Mouse (Mus musculus): ENCODE results near the gene Galnt10.

Galnt10 gene

DNA sequence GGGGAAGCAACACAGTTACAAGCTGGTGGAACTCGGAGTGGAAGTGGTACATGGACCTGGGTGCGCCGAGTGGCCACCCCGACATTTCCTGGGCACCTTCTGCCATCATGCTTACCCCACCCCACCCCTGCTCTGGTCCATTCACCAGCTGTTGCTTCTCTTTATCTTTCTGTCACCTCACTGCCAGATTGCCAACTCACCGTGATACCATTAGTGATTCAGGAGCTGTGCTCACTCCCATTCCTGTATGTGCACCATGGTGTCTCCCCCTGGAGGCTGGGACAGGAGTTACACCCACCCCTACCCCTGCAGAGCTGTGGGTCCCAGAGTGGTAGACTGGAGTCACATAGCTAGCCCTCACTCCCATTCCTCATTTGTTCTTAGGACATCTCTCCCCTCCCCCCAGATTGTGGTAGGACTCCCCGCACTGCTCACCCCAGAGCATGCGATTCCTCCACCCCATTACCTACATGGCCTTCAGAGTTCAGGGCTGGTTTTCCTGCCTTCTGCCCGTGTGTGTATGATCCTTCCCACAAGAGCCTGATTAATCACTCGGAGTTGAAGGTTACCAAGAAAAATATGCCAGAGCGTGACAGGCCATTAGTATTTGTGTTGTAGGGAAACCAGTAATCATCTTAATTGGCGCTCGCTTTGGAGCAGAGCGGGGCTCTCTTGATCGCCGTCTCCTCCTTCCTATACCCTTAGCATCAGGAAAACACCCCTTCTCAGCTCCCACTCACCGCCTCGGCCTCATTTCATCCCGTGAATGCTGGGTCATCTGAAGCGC lies 102.2 kb downstream of the Galnt10 start:
- DNase-seq: peak in 1 of 2 experiments; percentile 33

DNA sequence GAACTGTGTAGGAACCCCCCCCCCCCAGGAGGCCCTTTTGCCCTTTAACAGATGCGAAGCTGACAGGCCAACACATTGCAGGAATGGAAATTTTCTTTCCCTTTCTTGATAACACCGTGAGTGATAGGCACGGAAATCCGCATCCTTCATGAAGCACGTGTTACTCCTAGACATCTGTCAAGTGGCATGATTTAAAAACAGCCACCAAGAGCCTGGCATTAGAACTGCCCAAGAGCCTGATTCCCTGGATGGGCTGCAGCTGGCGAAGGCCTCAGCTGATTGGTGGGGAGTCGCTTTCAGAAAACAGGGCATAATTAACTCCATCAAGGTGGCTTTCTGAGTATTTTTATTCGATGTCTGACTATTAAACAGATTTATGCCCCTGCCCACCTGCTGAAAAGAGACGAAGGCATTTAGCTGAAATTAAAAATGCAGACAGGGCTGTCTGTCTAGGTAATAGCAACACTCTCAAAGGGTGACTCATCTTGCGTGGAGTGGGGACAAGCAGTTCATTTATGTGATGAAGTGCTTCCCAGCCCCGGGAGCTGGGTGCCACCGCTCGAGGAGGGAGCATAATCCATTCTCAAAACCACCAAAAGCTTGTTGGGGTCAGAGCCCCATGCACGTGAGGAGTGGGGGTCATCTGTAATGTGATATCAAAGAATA lies 108.4 kb downstream of the Galnt10 start:
- no peak for DNase-seq

DNA sequence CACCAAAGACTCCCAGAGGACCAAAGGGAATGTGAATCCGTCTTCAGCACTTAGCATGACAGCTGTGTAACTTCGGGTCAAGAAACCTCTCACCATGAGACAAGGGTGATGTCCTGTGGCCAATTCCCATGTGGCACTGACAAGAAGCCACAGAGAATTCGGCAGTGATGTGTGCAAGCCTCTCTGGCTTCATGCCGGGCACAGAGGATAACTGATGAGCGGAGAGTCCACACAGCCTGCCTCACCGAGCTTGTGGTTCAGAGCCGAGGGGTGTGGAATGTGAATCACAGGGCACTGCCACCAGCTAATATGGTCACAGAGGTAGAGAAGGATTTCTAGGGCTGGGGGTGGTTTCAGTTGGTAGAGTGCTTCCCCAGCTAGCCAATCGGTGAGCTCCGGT lies 113.4 kb downstream of the Galnt10 start:
- no peak for DNase-seq

DNA sequence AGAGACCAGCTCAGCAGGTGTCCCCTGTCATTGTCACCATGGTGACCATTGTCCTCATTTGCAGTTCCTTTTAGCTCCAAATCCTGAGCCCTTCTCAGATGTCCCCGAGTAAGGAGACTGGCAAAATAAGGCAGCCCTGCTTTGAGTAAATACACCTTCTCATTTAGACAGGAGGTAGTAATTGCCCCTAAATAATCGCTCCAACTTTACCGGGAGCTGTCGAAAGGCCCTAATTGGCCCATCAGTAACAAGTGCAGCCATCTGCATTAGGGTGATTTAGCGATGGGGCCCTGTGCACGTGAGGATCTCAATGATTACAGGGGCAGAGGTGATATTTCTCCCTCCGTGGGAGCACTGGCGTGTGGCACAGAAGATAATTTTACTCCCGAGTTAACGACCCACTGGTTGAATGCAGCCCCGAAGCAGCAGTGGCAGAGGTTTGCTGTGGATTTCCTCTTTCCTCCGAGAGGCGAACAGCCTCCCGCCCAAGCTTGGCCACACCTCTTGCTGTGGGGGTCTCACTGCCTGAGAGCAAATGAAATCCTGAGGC lies 115.3 kb downstream of the Galnt10 start:
- DNase-seq: no peak

DNA sequence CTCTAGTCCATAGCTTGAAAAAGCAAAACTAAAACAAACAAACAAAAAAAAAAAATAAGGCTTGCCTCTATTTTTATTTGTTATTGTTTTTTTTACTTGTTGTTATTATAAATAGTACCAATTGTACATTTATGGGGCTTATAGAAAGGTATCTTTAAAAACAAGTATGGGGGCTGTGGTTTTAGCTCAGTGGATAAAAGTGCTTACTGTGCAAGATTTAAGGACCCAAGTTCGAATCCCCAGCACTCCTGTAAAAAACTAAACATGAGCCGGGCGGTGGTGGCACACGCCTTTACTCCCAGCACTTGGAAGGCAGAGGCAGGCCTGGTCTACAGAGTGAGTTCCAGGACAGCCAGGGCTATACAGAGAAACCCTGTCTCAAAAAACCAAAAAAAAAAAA lies 116.1 kb downstream of the Galnt10 start:
- no peak for DNase-seq

DNA sequence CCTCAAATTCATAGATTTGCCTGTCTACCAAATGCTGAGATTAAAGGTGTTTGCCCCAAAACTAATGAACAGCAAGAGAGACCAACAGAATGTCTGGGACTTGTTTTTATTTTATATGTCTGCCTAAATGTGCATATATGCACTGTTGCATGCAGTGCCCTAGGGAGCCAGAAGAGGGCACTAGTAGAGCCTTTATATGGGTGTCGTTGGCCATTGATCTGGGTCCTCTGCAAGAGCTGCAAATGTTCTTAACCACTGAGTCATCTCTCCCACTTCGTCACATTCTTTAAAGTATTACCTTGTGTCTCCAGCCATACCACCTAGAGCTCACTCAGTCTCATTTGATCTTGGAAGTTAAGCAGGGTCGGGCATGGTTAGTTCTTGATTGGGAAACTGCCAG lies 118.9 kb downstream of the Galnt10 start:
- DNase-seq: no peak

DNA sequence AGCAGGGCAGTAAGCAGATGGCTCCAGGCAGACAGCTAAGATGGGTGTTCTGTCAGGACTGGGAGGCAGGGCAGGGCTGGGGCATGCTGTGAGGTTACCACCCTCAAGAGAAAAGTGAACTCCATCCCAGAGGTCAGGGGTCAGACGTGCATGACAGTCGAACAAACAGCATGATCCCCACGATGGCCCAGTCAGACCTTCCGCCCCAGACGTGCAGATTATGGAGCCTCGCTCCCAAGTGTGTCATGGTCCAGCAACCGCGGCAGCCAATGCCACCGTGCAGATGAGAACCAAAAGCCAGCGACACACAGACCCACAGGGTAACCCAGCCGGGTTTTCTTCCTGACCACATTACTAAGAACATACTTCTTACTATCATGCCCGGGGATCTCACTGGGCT lies 121.4 kb downstream of the Galnt10 start:
- DNase-seq: no peak

DNA sequence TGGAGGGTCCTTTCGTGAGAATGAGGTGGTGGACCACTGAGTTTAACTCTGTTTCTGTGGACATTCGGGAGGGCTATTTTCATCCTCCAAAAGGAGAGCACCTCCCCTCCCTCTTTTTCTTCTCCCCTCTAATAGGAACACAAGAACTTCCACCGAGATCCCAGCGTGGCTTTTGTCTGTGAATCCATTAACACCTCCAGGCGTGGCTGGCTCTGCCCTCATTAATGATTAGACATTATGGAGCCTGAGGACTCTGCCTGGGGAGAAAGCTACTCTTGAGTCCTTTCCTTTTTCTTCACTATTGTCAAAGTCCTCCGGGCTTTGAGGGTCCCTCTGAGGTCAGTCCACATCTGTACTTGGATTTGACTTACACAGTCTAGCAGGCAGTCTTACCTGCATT lies 121.9 kb downstream of the Galnt10 start:
- no peak for DNase-seq

DNA sequence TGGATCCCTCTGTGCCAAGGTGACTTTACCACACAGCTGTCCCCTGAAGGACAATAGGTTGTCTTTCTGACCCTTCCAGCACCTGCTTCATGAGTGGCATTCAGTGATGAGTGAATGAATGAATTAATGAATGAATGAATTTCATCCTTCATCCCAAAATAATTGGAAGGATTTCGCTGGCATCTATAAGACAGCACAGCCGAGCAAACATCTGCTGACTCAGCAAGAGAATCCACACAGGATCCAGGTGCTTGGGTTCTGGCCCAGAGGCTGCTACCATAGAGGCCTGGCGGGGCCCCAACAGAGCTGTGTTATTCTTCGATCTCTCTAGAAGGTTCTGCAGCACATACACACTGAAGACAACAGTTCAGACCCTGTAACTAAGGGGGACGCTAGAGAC lies 125.5 kb downstream of the Galnt10 start:
- no peak for DNase-seq

DNA sequence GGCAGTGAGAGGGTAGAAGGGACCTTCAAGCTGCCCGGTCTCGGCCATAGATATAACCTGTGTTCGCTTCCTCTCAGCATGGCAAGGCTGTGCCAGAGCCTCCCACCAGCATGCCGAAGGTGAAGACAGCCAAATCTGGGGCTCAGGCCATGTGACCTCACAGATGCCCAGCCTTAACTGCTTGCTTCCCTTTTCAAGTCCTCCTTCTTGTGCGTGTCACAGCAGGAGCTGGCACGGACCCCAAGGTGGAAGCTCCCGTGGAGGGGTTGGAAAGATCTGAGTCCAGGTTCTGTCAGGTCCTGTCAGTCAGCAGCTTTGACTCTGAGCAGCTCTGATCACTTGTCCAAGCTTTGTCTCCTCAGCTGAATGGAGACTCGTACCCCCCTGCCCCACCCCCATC lies 126.4 kb downstream of the Galnt10 start:
- DNase-seq: peak; percentile 46 to 63

DNA sequence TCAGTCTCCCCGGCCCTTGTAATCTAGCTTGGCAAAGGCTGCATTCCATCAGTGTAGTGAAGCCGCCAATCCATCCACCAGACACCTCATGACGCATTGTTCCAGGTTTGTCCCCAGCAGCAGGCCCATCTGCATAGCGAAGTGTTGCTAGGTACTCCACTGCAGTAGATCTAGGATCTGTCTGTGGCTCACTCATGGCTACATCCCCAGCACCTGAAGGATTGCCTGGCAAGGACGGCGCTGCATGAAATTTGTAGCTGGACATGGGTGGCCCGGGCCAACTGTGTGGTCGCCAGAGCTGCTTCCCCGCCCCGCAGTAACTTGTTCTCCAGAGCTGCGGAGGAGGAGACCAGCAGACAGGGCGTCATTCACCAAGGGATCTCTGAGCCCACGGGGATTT lies 128.2 kb downstream of the Galnt10 start:
- DNase-seq: no peak

DNA sequence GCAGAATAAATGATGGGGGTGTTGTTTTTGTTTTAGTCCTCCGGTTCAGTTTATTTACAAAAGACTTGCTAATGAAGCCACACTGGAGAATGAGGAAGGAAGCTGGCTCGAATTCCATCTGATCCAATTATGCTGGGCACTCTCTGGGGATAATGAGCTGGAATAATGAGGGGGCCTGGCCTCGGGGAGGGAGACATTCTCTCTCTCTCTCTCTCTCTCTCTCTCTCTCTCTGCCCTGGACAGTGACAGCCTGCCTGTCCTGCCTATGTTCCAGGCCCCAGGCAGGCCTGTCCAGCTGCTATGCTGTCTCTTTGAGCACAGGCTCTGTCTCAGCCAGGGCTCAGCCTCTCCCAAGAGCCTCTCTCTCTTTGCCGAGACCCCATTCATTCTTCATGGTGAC lies 128.7 kb downstream of the Galnt10 start:
- DNase-seq: no peak

DNA sequence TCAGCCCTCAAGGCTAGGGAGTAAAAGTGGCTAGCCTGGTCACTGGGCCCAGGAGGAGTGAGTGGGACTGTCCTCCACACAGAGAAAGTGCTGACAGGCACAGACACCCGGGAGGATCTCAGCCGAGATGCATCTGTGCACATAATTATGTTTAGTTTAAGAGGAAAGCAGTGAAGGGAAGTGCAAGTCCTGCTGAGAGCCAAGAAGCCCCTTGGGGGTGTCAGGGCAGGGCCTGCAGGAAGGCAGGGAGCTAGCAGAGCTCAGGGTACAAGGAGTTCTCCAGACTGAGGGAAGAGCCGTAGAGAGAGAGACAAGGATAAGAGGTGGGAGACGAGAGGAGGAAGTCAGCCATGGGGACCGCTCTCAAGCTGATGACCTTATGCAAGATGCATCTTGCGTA lies 130.6 kb downstream of the Galnt10 start:
- no peak for DNase-seq

DNA sequence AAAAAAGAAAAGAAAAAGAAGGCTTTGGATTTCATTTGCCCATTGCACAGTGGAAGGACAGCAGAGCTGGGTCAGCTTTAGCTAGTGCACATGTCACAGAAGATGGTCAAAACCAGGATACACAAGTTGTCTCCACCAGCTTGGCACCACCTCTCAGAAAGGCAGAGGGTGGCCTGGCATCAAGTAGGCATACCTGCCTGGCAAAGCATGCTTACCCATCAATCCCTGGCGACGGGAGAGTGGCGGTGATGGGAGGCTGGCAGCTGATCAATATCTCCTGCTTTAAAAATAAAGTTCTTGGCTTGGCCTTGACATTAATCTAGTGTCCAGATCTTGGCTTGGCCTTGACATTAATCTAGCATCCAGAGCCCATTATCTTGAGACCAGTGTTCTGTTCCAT lies 131.3 kb downstream of the Galnt10 start:
- peak in 1 of 2 experiments; percentile 20 for DNase-seq

DNA sequence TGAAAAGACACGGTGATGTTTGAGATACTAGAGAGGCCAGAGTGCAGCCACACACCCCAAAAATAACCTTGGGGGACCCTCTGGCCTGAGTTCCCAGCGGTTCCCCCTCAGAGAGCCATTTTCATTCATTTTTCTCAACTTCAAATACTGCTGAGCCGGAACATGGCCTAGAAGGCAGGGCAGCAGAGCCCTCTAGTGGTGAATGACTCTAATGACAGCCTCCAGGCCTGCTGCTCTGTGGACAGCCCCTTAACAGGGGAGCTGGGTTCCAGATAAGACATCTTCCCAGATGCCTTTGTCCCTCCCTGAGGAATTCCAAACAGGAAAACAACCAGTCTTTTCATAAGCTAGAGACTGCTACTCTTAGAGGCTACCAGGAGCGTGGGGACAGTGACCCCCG lies 133.1 kb downstream of the Galnt10 start:
- peak; percentile 57 to 68 for DNase-seq

DNA sequence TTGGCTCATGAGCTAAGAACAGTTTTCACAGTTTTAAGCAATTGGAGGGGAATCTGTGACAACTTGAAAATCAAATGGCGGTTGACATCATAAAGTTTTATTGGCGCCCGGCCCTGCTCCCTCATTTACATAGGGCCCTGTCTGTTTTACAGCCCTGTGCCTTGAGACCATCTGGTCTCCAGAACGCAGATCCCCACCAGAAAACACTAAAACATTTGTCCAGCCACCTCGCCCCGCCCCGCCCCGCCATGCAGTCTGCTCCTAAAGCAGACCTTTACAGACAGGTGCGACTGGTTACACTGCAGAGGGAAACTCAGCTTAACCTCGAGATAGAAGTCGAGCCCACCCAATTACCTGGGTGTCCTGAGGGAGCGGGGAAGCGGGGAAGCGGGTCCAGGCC lies 134.6 kb downstream of the Galnt10 start:
- no peak for DNase-seq

DNA sequence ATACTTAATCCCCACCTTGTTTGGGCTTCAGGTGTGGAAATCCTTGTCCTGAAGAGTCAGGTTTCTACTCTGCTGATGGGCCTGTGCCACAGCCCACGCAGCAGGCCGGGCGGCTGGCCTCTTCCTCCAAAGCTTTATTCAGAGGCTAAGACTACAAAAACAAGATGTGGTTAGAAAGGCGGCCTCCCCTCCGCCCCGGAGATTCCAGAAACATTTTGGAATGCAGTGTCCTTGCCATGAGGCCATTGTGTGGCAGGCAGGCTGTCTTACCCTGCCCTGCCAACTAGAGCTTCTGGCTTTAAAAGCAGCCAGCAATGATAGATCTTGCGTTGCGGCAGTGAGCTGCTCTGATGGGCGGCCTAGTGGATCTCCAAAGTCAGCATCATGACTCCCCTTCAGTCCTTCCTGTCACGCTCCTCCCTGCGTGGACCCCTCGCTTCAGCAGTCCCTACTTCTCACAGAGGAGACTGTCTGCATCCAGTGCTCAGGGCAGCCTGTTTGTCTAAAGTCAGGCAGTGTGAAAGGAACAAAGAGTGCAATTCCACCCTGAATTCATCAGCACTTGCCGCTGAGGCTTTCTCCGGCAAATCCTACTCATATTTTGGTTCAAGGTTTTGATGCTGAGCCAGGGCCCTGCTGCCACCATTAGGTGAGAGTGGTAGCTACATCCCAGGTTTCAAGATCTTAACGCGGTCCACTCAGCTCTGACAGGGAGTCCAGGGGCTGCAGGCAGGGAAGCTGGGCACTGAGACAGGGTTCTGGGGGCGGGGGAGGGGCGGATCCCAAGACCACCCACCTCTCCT lies 141.6 kb downstream of the Galnt10 start:
- DNase-seq: peak; percentile 71 to 77

DNA sequence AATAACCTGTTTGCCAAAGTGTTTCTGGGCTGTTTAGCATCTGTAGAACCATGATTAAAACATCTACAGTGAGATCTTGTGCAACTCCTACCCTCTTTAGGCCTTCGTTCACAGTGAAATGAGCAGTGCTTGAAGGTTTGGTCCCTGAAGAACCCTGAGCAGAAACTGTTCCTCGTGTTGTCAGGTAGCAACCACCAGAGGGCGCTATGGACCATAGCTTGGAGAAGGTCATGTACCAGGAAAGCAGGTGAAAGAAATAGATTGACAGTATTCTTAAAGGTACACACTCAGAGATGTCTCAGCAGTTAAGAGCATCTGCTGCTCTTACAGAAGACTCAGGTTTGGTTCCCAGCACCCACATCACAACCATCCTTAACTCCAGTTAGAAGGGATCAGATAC lies 142.7 kb downstream of the Galnt10 start:
- peak; percentile 26 to 59 for DNase-seq

DNA sequence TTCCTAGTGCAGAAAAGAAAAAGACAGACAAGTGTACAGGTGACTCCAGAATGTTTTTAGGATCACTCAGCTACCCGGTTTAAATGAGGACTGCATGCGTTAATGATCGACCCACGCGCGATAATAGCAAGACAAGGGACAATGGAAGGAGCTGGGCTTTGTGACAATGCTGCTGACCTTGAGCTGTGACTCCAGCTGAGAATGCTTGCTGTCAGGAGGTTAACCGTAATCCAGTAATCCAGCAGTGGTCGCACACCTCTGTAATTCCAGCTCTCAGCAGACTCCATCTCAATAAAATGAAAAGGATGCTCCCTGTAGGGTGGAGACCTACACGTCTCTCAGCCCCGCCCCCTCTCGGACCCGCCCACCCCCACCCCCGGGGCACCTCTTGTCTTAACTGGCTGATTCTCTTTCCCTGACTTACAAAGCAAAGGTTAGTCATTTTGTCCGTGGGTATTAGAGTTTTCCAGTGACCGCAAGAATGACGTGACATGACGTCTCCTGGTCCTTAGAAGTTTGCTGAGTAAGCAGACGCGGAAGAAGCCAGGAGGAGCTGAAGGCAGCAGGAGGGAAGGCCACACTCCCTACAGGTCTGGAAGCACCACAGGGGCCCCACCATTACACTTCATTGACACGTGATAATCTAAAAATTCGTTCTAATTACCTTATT lies 145.8 kb downstream of the Galnt10 start:
- DNase-seq: no peak

DNA sequence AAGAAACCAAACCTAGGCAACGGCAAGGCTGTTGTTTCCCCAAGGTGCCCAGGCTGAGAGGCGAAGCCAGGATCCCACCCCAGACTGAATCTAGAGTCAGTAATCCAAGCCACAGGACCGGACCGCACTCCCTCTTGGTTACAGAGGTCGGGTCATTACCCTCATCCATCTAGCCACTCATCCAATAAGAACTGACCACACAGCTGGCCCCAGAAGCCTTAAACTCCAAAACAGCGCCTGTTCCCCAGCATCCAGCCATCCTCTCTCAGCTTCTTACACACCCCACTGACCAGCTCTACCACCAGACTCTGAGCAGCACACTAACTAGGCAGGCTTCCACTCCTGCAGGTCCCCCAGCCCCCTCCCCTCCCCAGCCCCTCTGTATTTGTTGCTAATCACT lies 149.8 kb downstream of the Galnt10 start:
- no peak for DNase-seq

DNA sequence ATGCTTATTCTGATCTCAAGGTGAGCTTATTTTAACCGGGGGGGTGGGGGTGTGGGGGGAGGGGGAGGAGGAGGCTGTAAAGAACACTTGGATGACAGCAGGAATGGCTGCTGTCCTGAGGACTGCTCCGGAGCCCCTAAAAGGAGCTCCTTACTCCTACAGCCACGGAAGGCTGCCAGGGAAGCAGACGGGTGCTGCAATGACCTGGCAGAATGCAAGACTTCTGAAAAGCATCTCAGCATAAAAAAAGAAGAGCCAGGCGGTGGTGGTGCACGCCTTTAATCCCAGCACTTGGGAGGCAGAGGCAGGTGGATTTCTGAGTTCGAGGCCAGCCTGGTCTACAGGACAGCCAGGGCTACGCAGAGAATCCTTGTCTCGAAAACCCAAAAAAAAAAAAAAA lies 152.6 kb downstream of the Galnt10 start:
- no peak for DNase-seq

DNA sequence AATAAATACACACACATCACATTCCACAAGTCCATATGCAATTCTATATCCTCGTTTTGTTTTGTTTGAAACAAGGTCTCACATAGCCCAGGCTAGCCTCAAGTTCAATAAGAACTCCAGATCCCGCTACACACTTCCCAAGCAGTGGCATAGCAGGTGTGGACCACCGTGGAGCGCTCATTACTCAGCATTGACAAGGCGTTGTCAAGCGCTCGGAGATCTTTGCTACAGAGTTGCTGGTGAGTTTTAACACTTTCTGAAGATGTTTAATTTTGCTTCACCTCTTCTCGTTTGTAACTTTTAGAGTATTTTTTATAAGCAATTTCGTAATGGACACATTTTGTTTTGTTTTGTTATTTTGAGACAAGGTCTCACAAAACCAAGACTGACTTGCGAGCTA lies 154.2 kb downstream of the Galnt10 start:
- no peak for DNase-seq
